Mouse (Mus musculus): ENCODE measurements around the gene Olfr1034. TPM values are rescaled to one million over a fixed set of nuclear protein-coding genes. Genes with fewer than 3 reads are reported as not detected.

Gene Olfr1034
- polyA plus RNA-seq (2014; fragmentation: Illumina TruSeq; extraction: RNeasy Lipid Tissue Mini Kit (QIAGEN cat#74804); ENCODE audit: low read depth, low replicate concordance), result 0.11 TPM

DNA sequence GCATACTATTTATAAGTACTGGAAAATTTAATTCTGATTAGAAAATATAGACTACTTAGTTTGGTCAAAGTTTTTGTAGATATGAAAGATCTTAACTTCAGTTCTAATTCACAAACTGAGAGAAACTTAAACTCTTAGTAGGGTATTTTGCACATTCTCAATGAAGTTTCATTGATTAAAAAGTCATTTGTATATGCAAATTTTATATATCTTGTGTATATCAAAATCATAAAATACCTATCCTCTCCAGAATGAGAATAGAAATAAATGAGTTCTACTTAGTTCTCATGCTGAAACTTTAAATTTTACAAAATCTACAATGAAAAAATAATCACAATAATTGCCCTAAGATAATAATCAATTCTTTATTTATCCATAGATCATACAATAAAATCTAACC, at the start of gene Olfr1034:
TSS of gene Olfr1034 (plus strand) at position 301 of the 400 bp plus-strand sequence.

GRCm38 (mm10) chr2:86005240-86005639, 40.4 kb upstream of the Olfr1034 start, which contains the start of gene Olfr1032:
Gene Olfr1032 (plus strand): TSS chr2:86005540.

GRCm38 (mm10) chr2:86020406-86020805, 25.3 kb upstream of the Olfr1034 start, which contains the start of gene Olfr1033:
Gene Olfr1033 (plus strand): TSS chr2:86020633.

GRCm38 (mm10) chr2:86073692-86074091, 28.0 kb downstream of the Olfr1034 start, which contains the start of gene Olfr1036:
Gene Olfr1036 (plus strand): TSS chr2:86073992.

DNA sequence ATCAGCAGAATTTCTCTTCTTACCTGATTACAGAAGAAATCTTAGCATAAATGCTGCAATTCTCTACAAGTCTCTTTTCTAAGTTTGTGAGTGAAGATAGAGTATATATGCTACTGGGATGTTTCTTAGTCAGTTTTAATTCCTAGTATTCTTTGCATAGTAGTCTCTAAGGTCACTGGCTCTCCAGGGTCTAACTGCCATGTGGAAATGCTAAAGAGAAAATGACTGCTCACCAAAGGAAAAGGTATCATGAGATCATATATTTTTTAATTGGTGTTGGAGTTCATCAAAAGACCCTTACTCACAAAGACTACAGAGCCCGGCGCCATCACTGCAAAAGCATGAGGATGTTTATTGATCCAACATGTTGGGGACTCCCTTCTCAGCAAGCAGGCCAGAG, 41.6 kb downstream of the Olfr1034 start, which contains the start of gene Olfr1037:
TSS of gene Olfr1037 (minus strand) at position 101 of the 400 bp plus-strand sequence.

Other genes starting within 250 kb of the Olfr1034 start
- not detected for gene Olfr1016, start 243.3 kb upstream of the Olfr1034 start, polyA plus RNA-seq (2014; fragmentation: Illumina TruSeq; extraction: RNeasy Lipid Tissue Mini Kit (QIAGEN cat#74804); ENCODE audit: low read depth, low replicate concordance)
- gene Olfr1018, start 227.4 kb upstream of the Olfr1034 start, polyA plus RNA-seq (2014; fragmentation: Illumina TruSeq; extraction: RNeasy Lipid Tissue Mini Kit (QIAGEN cat#74804); ENCODE audit: low read depth, low replicate concordance), result not detected
- not detected for gene Olfr1019, start 200.4 kb upstream of the Olfr1034 start, polyA plus RNA-seq (2014; fragmentation: Illumina TruSeq; extraction: RNeasy Lipid Tissue Mini Kit (QIAGEN cat#74804); ENCODE audit: low read depth, low replicate concordance)
- gene Olfr1020, start 198.8 kb upstream of the Olfr1034 start, polyA plus RNA-seq (2014; fragmentation: Illumina TruSeq; extraction: RNeasy Lipid Tissue Mini Kit (QIAGEN cat#74804); ENCODE audit: low read depth, low replicate concordance), result not detected
- not detected for gene Olfr1022, start 177.3 kb upstream of the Olfr1034 start, polyA plus RNA-seq (2014; fragmentation: Illumina TruSeq; extraction: RNeasy Lipid Tissue Mini Kit (QIAGEN cat#74804); ENCODE audit: low read depth, low replicate concordance)
- not detected for gene Olfr1023, start 160.2 kb upstream of the Olfr1034 start, polyA plus RNA-seq (2014; fragmentation: Illumina TruSeq; extraction: RNeasy Lipid Tissue Mini Kit (QIAGEN cat#74804); ENCODE audit: low read depth, low replicate concordance)
- not detected for gene Olfr1024, start 140.8 kb upstream of the Olfr1034 start, polyA plus RNA-seq (2014; fragmentation: Illumina TruSeq; extraction: RNeasy Lipid Tissue Mini Kit (QIAGEN cat#74804); ENCODE audit: low read depth, low replicate concordance)
- not detected for gene Olfr1025-ps1, start 130.7 kb upstream of the Olfr1034 start, polyA plus RNA-seq (2014; fragmentation: Illumina TruSeq; extraction: RNeasy Lipid Tissue Mini Kit (QIAGEN cat#74804); ENCODE audit: low read depth, low replicate concordance)
- not detected for gene Olfr1026, start 124.3 kb upstream of the Olfr1034 start, polyA plus RNA-seq (2014; fragmentation: Illumina TruSeq; extraction: RNeasy Lipid Tissue Mini Kit (QIAGEN cat#74804); ENCODE audit: low read depth, low replicate concordance)
- not detected for gene Olfr1028, start 95.4 kb upstream of the Olfr1034 start, polyA plus RNA-seq (2014; fragmentation: Illumina TruSeq; extraction: RNeasy Lipid Tissue Mini Kit (QIAGEN cat#74804); ENCODE audit: low read depth, low replicate concordance)
- gene Olfr1029, start 72.0 kb upstream of the Olfr1034 start, polyA plus RNA-seq (2014; fragmentation: Illumina TruSeq; extraction: RNeasy Lipid Tissue Mini Kit (QIAGEN cat#74804); ENCODE audit: low read depth, low replicate concordance), result 0.35 TPM
- gene Olfr1030, start 66.6 kb upstream of the Olfr1034 start, polyA plus RNA-seq (2014; fragmentation: Illumina TruSeq; extraction: RNeasy Lipid Tissue Mini Kit (QIAGEN cat#74804); ENCODE audit: low read depth, low replicate concordance), result not detected
- not detected for gene Olfr1031, start 55.6 kb upstream of the Olfr1034 start, polyA plus RNA-seq (2014; fragmentation: Illumina TruSeq; extraction: RNeasy Lipid Tissue Mini Kit (QIAGEN cat#74804); ENCODE audit: low read depth, low replicate concordance)
- not detected for gene Olfr1032, start 40.3 kb upstream of the Olfr1034 start, polyA plus RNA-seq (2014; fragmentation: Illumina TruSeq; extraction: RNeasy Lipid Tissue Mini Kit (QIAGEN cat#74804); ENCODE audit: low read depth, low replicate concordance)
- gene Olfr1033, start 25.2 kb upstream of the Olfr1034 start, polyA plus RNA-seq (2014; fragmentation: Illumina TruSeq; extraction: RNeasy Lipid Tissue Mini Kit (QIAGEN cat#74804); ENCODE audit: low read depth, low replicate concordance), result 1.5 TPM
- gene Olfr1036, start 28.1 kb downstream of the Olfr1034 start, polyA plus RNA-seq (2014; fragmentation: Illumina TruSeq; extraction: RNeasy Lipid Tissue Mini Kit (QIAGEN cat#74804); ENCODE audit: low read depth, low replicate concordance), result not detected
- 0.15 TPM for gene Olfr1037, start 41.5 kb downstream of the Olfr1034 start, polyA plus RNA-seq (2014; fragmentation: Illumina TruSeq; extraction: RNeasy Lipid Tissue Mini Kit (QIAGEN cat#74804); ENCODE audit: low read depth, low replicate concordance)
- not detected for gene Olfr1039, start 90.1 kb downstream of the Olfr1034 start, polyA plus RNA-seq (2014; fragmentation: Illumina TruSeq; extraction: RNeasy Lipid Tissue Mini Kit (QIAGEN cat#74804); ENCODE audit: low read depth, low replicate concordance)
- gene Olfr1040, start 100.9 kb downstream of the Olfr1034 start, polyA plus RNA-seq (2014; fragmentation: Illumina TruSeq; extraction: RNeasy Lipid Tissue Mini Kit (QIAGEN cat#74804); ENCODE audit: low read depth, low replicate concordance), result not detected
- not detected for gene Olfr1042, start 116.0 kb downstream of the Olfr1034 start, polyA plus RNA-seq (2014; fragmentation: Illumina TruSeq; extraction: RNeasy Lipid Tissue Mini Kit (QIAGEN cat#74804); ENCODE audit: low read depth, low replicate concordance)
- gene Olfr1043, start 121.7 kb downstream of the Olfr1034 start, polyA plus RNA-seq (2014; fragmentation: Illumina TruSeq; extraction: RNeasy Lipid Tissue Mini Kit (QIAGEN cat#74804); ENCODE audit: low read depth, low replicate concordance), result not detected
- gene Olfr1044, start 132.0 kb downstream of the Olfr1034 start, polyA plus RNA-seq (2014; fragmentation: Illumina TruSeq; extraction: RNeasy Lipid Tissue Mini Kit (QIAGEN cat#74804); ENCODE audit: low read depth, low replicate concordance), result not detected
- not detected for gene Olfr52, start 139.8 kb downstream of the Olfr1034 start, polyA plus RNA-seq (2014; fragmentation: Illumina TruSeq; extraction: RNeasy Lipid Tissue Mini Kit (QIAGEN cat#74804); ENCODE audit: low read depth, low replicate concordance)
- not detected for gene Olfr1045, start 157.1 kb downstream of the Olfr1034 start, polyA plus RNA-seq (2014; fragmentation: Illumina TruSeq; extraction: RNeasy Lipid Tissue Mini Kit (QIAGEN cat#74804); ENCODE audit: low read depth, low replicate concordance)
- gene Olfr1046, start 173.5 kb downstream of the Olfr1034 start, polyA plus RNA-seq (2014; fragmentation: Illumina TruSeq; extraction: RNeasy Lipid Tissue Mini Kit (QIAGEN cat#74804); ENCODE audit: low read depth, low replicate concordance), result not detected
- not detected for gene Olfr1047, start 185.5 kb downstream of the Olfr1034 start, polyA plus RNA-seq (2014; fragmentation: Illumina TruSeq; extraction: RNeasy Lipid Tissue Mini Kit (QIAGEN cat#74804); ENCODE audit: low read depth, low replicate concordance)
- gene Olfr1048, start 194.4 kb downstream of the Olfr1034 start, polyA plus RNA-seq (2014; fragmentation: Illumina TruSeq; extraction: RNeasy Lipid Tissue Mini Kit (QIAGEN cat#74804); ENCODE audit: low read depth, low replicate concordance), result not detected
- not detected for gene Olfr1049, start 212.5 kb downstream of the Olfr1034 start, polyA plus RNA-seq (2014; fragmentation: Illumina TruSeq; extraction: RNeasy Lipid Tissue Mini Kit (QIAGEN cat#74804); ENCODE audit: low read depth, low replicate concordance)
- not detected for gene Olfr1051, start 233.2 kb downstream of the Olfr1034 start, polyA plus RNA-seq (2014; fragmentation: Illumina TruSeq; extraction: RNeasy Lipid Tissue Mini Kit (QIAGEN cat#74804); ENCODE audit: low read depth, low replicate concordance)
- not detected for gene Olfr1052, start 246.6 kb downstream of the Olfr1034 start, polyA plus RNA-seq (2014; fragmentation: Illumina TruSeq; extraction: RNeasy Lipid Tissue Mini Kit (QIAGEN cat#74804); ENCODE audit: low read depth, low replicate concordance)

Data from testis, adult 10 weeks (tissue).